Mouse (Mus musculus) ES-E14 (cell line): ENCODE results near the gene Tmem183a.

ENCODE experiments used
- HCFC1 ChIP-seq: IDR thresholded peaks from 2 replicates; pipeline ENCODE4 v1.6.1; 2012; ENCODE audit warnings: low read length, inconsistent platforms, borderline replicate concordance; ENCODE audit not compliant: insufficient read depth
- ZC3H11A ChIP-seq: IDR thresholded peaks from 2 replicates; pipeline ENCODE4 v1.6.1; 2012; ENCODE audit warnings: low read depth, mild to moderate bottlenecking, inconsistent platforms, low read length, borderline replicate concordance

- TF ChIP-seq HCFC1 (no peak), ZC3H11A (no peak)
Observed at GRCm38 (mm10) chr1:134357461-134357860, 4.3 kb downstream of the Tmem183a start.
